Mouse (Mus musculus): ENCODE results near the gene Neurl1a.

GRCm38 (mm10) chr19:47137771-47138421 is 40.7 kb upstream of the Neurl1a start, which contains the start of gene Calhm2:
- TF ChIP-seq MYOG (IDR thresholded peaks at IDR 0.05; ENCODE audit: control insufficient read depth, extremely low read depth, insufficient read length) (no peak), CTCF (IDR thresholded peaks at IDR 0.05; ENCODE audit: control insufficient read depth, insufficient read depth, insufficient read length) (no peak), MYOD1 (IDR thresholded peaks at IDR 0.05; ENCODE audit: control insufficient read depth, insufficient read length, low read depth) (no peak), FOSL1 (IDR thresholded peaks at IDR 0.05; ENCODE audit: insufficient read depth, low read length, poor library complexity, severe bottlenecking) (no peak), MAX (IDR thresholded peaks at IDR 0.05) (no peak)

Data from C2C12 (cell line).